8 mouse cellular contexts compared by ENCODE assay signal in genomic region chr6:50109757-50110378, GRCm38 (mm10). TPM values are rescaled to one million over a fixed set of nuclear protein-coding genes. Genes with fewer than 3 reads are reported as not detected.
DNase-seq lines count a peak whose midpoint lies in the region; ATAC-seq lines count a peak whose summit lies in the region.

Gene Mpp6, plus strand, starts transcription at chr6:50110241.

- peak within 1 kb of the TSS; percentile 71 for H3K4me2 ChIP-seq in hindbrain, embryonic 11.5 days (replicated peaks; ENCODE audit: low read depth, low read length)

- H3K27ac ChIP-seq in hindbrain, embryonic 11.5 days (ENCODE audit: low read depth, low read length), result peak within 1 kb of the TSS; percentile 76

- no peaks in the 10 kb centered on the region for H3K36me3 ChIP-seq in hindbrain, embryonic 11.5 days (ENCODE audit: control insufficient read depth, insufficient read depth, low read length)

- peak; percentile 96 for ATAC-seq in hindbrain, embryonic 11.5 days (ENCODE audit: low FRiP score)

- no peaks in the 10 kb centered on the region for H3K27me3 ChIP-seq in hindbrain, embryonic 11.5 days (ENCODE audit: control insufficient read depth, insufficient read depth, low read length)

- H3K9ac ChIP-seq in hindbrain, embryonic 11.5 days (ENCODE audit: low read depth, low read length), result peak within 1 kb of the TSS; percentile 88

- DNase-seq in Muller cell, postnatal 12 days (ENCODE audit: inconsistent ontology term), result peak; percentile 88
- peak; percentile 93 to 94 for DNase-seq in cerebellum, postnatal 10 days
- peak; percentile 61 to 79 for DNase-seq in frontal cortex, postnatal 10 days (ENCODE audit: low spot score in 2 of 2)
- DNase-seq in hindbrain, embryonic 11.5 days (ENCODE audit: low spot score), result peak; percentile 89
- peak; percentile 63 to 74 for DNase-seq in layer of hippocampus, postnatal 25 days (ENCODE audit: extremely low spot score in 1 of 2, low spot score in 1 of 2)
- peak; percentile 71 for DNase-seq in lung, postnatal 25 days (ENCODE audit: low spot score)
- peak; percentile 68 for DNase-seq in retina, adult 2 months (ENCODE audit: low read depth, low spot score)
- peak; percentile 84 to 85 for DNase-seq in thymus, postnatal 36 days

- H3K9me3 ChIP-seq in hindbrain, embryonic 11.5 days (ENCODE audit: control insufficient read depth, low read length), result no peaks in the 10 kb centered on the region

- no peaks in the 10 kb centered on the region for H3K4me1 ChIP-seq in hindbrain, embryonic 11.5 days (replicated peaks; ENCODE audit: control insufficient read depth, insufficient read depth, low read length)

- H3K4me3 ChIP-seq in hindbrain, embryonic 11.5 days (ENCODE audit: low read depth, low read length), result peak within 1 kb of the TSS; percentile 77

- WGBS in hindbrain, embryonic 11.5 days, result under 1% methylated on average over 65 of the region's 74 CpGs

RNA-seq across cellular contexts. Expression of gene Mpp6, which starts in this region (rescaled TPM):
- polyA plus RNA-seq in hindbrain, embryonic 11.5 days (2014; fragmentation: Nextera tagmentation; extraction: Ambion mirVana), result 77.9 and 92.1 TPM in 2 replicates
- total RNA-seq in layer of hippocampus, postnatal 25 days (2021), result 100 to 1,000 TPM; 110 to 112 TPM

Comparison
In these comparisons a context has a peak if more than half of its experiments do, and no peak if none do; other contexts are left out.
1. Peak in every context shown above with its lines: DNase-seq, ATAC-seq, H3K4me3 ChIP-seq and H3K27ac ChIP-seq.